Comparison of ENCODE assay signal across 18 mouse cellular contexts in genomic region chr14:58511571-58511985, GRCm38 (mm10).
A peak's percentile ranks its signal among the peaks of the same experiment; 100 is the strongest.
DNase-seq lines count a peak whose midpoint lies in the region; ATAC-seq and TF ChIP-seq lines count a peak whose summit lies in the region.
"Had no signal": no experiment of that assay in that cellular context is flagged by ENCODE, and none has a peak within 500 bp of the region (broad histone marks: within the 10 kb centered on the region; RNA-seq: fewer than 3 reads in every experiment).

No protein-coding gene starts in this region.

- no peaks in the 10 kb centered on the region for H3K27me3 ChIP-seq in heart, embryonic 16.5 days (ENCODE audit: control insufficient read depth, insufficient read depth, low read length)
- no peaks in the 10 kb centered on the region for H3K27me3 ChIP-seq in heart, embryonic 10.5 days (ENCODE audit: insufficient read depth, poor library complexity, severe bottlenecking)
- no peaks in the 10 kb centered on the region for H3K27me3 ChIP-seq in hindbrain, embryonic 10.5 days (ENCODE audit: insufficient read depth, poor library complexity, severe bottlenecking)
- H3K27me3 ChIP-seq: hindbrain, embryonic 15.5 days; midbrain, embryonic 12.5 days; neural tube, embryonic 15.5 days had no signal

- no peaks in the 10 kb centered on the region for H3K36me3 ChIP-seq in heart, embryonic 16.5 days (ENCODE audit: control insufficient read depth, insufficient read depth)
- no peaks in the 10 kb centered on the region for H3K36me3 ChIP-seq in heart, embryonic 10.5 days
- H3K36me3 ChIP-seq in hindbrain, embryonic 10.5 days = no peaks in the 10 kb centered on the region
- H3K36me3 ChIP-seq: hindbrain, embryonic 15.5 days; midbrain, embryonic 12.5 days; neural tube, embryonic 15.5 days had no signal

- no peak overlapping the region for H3K4me3 ChIP-seq in heart, embryonic 16.5 days (ENCODE audit: low read length)
- H3K4me3 ChIP-seq in heart, embryonic 10.5 days = no peak overlapping the region
- H3K4me3 ChIP-seq in lung, adult 2 months (replicated peaks; ENCODE audit: extremely low read depth, low read depth, low read length) = no peak overlapping the region
- H3K4me3 ChIP-seq in hindbrain, embryonic 10.5 days = no peak overlapping the region
- H3K4me3 ChIP-seq: hindbrain, embryonic 15.5 days; midbrain, embryonic 12.5 days; neural tube, embryonic 15.5 days had no signal

- ATAC-seq in heart, embryonic 16.5 days (replicated peaks; ENCODE audit: extremely low read depth, insufficient read depth, low FRiP score) = 0 out of 2 replicates have a peak, but pooled peaks have one; percentile 28
- ATAC-seq: forebrain, embryonic 14.5 days; intestine, postnatal 0 days had no signal

- no peak overlapping the region for H3K9ac ChIP-seq in heart, embryonic 16.5 days (ENCODE audit: low read length)
- H3K9ac ChIP-seq: hindbrain, embryonic 15.5 days; liver, embryonic 14.5 days; midbrain, embryonic 12.5 days; neural tube, embryonic 15.5 days had no signal

- 51% methylated on average over 4 of the region's 4 CpGs for WGBS in heart, embryonic 16.5 days
- WGBS in heart, embryonic 10.5 days = 70% methylated on average over 4 of the region's 4 CpGs
- WGBS in lung, adult 2 months = 43% methylated on average over 4 of the region's 4 CpGs
- 81% methylated on average over 4 of the region's 4 CpGs for WGBS in hindbrain, embryonic 10.5 days

- H3K9me3 ChIP-seq in heart, embryonic 16.5 days (replicated peaks; ENCODE audit: control insufficient read depth, low read length) = no peaks in the 10 kb centered on the region
- H3K9me3 ChIP-seq in heart, embryonic 10.5 days = no peaks in the 10 kb centered on the region
- no peaks in the 10 kb centered on the region for H3K9me3 ChIP-seq in hindbrain, embryonic 10.5 days
- H3K9me3 ChIP-seq: hindbrain, embryonic 15.5 days; midbrain, embryonic 12.5 days; neural tube, embryonic 15.5 days had no signal

- DNase-seq in adrenal gland, postnatal 36 days = peak; percentile 4 to 13
- no peak for DNase-seq in adrenal gland, postnatal 10 days
- no peak for DNase-seq in heart, embryonic 10.5 days (ENCODE audit: low spot score)
- DNase-seq in lung, postnatal 36 days = peak; percentile 13
- no peak for DNase-seq in lung, adult 2 months
- DNase-seq in hindbrain, embryonic 10.5 days (ENCODE audit: low spot score) = no peak
- DNase-seq in frontal cortex, adult 2 months (ENCODE audit: extremely low spot score in 1 of 2, low spot score in 1 of 2) = no peak
- DNase-seq: cerebellum, postnatal 25 days; retina, postnatal 1 day; thymus, adult 2 months had no signal

- peaks cover 4% of the 10 kb centered on the region; the same call in 1 of the 2 replicates for H3K4me1 ChIP-seq in heart, embryonic 16.5 days (ENCODE audit: control insufficient read depth, insufficient read depth, low read length)
- peaks cover 4% of the 10 kb centered on the region for H3K4me1 ChIP-seq in heart, embryonic 10.5 days
- no peaks in the 10 kb centered on the region for H3K4me1 ChIP-seq in lung, adult 2 months (ENCODE audit: control insufficient read depth, insufficient read depth, low read length)
- H3K4me1 ChIP-seq in hindbrain, embryonic 10.5 days (replicated peaks) = peaks cover 20% of the 10 kb centered on the region
- H3K4me1 ChIP-seq: midbrain, embryonic 12.5 days had no signal

- H3K4me2 ChIP-seq in heart, embryonic 16.5 days (ENCODE audit: low read depth, low read length) = no peak overlapping the region
- H3K4me2 ChIP-seq: hindbrain, embryonic 15.5 days; midbrain, embryonic 12.5 days; neural tube, embryonic 15.5 days had no signal

- TF ChIP-seq POLR2A in lung, adult 2 months (IDR thresholded peaks at IDR 0.05; ENCODE audit: borderline replicate concordance, extremely low read depth, low read depth, low read length) = no peak

- no peak overlapping the region for H3K27ac ChIP-seq in heart, embryonic 16.5 days (ENCODE audit: low read length)
- no peak overlapping the region for H3K27ac ChIP-seq in heart, embryonic 10.5 days
- H3K27ac ChIP-seq in hindbrain, embryonic 10.5 days = no peak overlapping the region
- H3K27ac ChIP-seq: hindbrain, embryonic 15.5 days; liver, embryonic 14.5 days; macrophage; midbrain, embryonic 12.5 days; neural tube, embryonic 15.5 days had no signal

- TF ChIP-seq CTCF in lung, adult 2 months (IDR thresholded peaks at IDR 0.05; ENCODE audit: insufficient read depth, low read length) = no peak

Comparison
In these comparisons a context has a peak if more than half of its experiments do, and no peak if none do; other contexts are left out.
1. DNase-seq: peak in adrenal gland, postnatal 36 days (2 of 2) and lung, postnatal 36 days (single experiment); none in adrenal gland, postnatal 10 days (single experiment), heart, embryonic 10.5 days (single experiment), lung, adult 2 months (single experiment), hindbrain, embryonic 10.5 days (single experiment) and frontal cortex, adult 2 months (0 of 2).